Mouse (Mus musculus) ES-E14 (cell line): ENCODE results near the gene Rilp.

Source experiments
- HCFC1 ChIP-seq: IDR thresholded peaks from 2 replicates; pipeline ENCODE4 v1.6.1; 2012; ENCODE audit warnings: low read length, inconsistent platforms, borderline replicate concordance; ENCODE audit not compliant: insufficient read depth
- MAFK ChIP-seq: IDR thresholded peaks from 2 replicates; pipeline ENCODE4 v1.6.1; 2014; ENCODE audit warnings: mild to moderate bottlenecking, low read depth, low read length, inconsistent platforms; ENCODE audit not compliant: insufficient read depth
- ZC3H11A ChIP-seq: IDR thresholded peaks from 2 replicates; pipeline ENCODE4 v1.6.1; 2012; ENCODE audit warnings: low read depth, mild to moderate bottlenecking, inconsistent platforms, low read length, borderline replicate concordance

- no peak for TF ChIP-seq HCFC1
- TF ChIP-seq MAFK, result no peak; the same call in 1 of the 2 replicates
- TF ChIP-seq ZC3H11A, result no peak
These were observed 47.6 kb upstream of the Rilp start for GRCm38 (mm10) chr11:75462253-75462783.
